Mouse (Mus musculus) forebrain, embryonic 12.5 days (tissue): ENCODE measurements around the gene Gm9767. TPM values are rescaled to one million over a fixed set of nuclear protein-coding genes. Genes with fewer than 3 reads are reported as not detected.

Experiments
- ATAC-seq: fragments of 200-750 bp; cut with Nextera tagmentation; 2 replicates; pipeline ENCODE4 v1.8.0; 2017; ENCODE audit warnings: moderate TSS enrichment; ENCODE audit not compliant: low FRiP score
- H3K27ac ChIP-seq: fragments of 300-500 bp; sonication (generic); 2 replicates; pipeline ENCODE4 v1.5.1; 2016; ENCODE audit warnings: mild to moderate bottlenecking
- H3K27me3 ChIP-seq: fragments of 300-500 bp; sonication (generic); 2 replicates; pipeline ENCODE4 v1.6.1; 2016; ENCODE audit warnings: mild to moderate bottlenecking
- H3K36me3 ChIP-seq: fragments of 300-500 bp; sonication (generic); replicated peaks from 2 replicates; pipeline ENCODE4 v1.6.1; 2016; ENCODE audit warnings: mild to moderate bottlenecking
- H3K4me1 ChIP-seq: fragments of 300-500 bp; sonication (generic); 2 replicates; pipeline ENCODE4 v1.6.1; 2016
- H3K4me2 ChIP-seq: fragments of 300-500 bp; sonication (generic); 2 replicates; pipeline ENCODE4 v1.6.1; 2016; ENCODE audit warnings: mild to moderate bottlenecking, moderate library complexity
- H3K4me3 ChIP-seq: fragments of 300-500 bp; sonication (generic); replicated peaks from 2 replicates; pipeline ENCODE4 v1.5.1; 2016; ENCODE audit warnings: mild to moderate bottlenecking
- H3K9ac ChIP-seq: fragments of 300-500 bp; sonication (generic); 2 replicates; pipeline ENCODE4 v1.6.1; 2016; ENCODE audit warnings: mild to moderate bottlenecking
- H3K9me3 ChIP-seq: fragments of 300-500 bp; sonication (generic); 2 replicates; pipeline ENCODE4 v1.6.1; 2016
- WGBS: fragments of 180-500 bp; shearing (Covaris S2); methylation state at CpG from one replicate; pipeline ENCODE4 v1.1.7; 2016; 5-methylcytosine and 5-hydroxymethylcytosine counted together
- polyA plus RNA-seq: library from polyadenylated mRNA; unstranded; fragments of >200 nt; fragmentation: Nextera tagmentation; extraction: Ambion mirVana; gene quantifications from 2 replicates; pipeline ENCODE4 v1.2.1, GENCODE M21; 2016

The Gm9767 gene
- polyA plus RNA-seq: 0.28 and 0.78 TPM in 2 replicates

- Histone ChIP-seq H3K4me2 (peak within 1 kb of the TSS; percentile 88), H3K27ac (peak within 1 kb of the TSS; percentile 31; the same call in 1 of the 2 replicates), H3K4me3 (peak within 1 kb of the TSS; percentile 66), H3K27me3 (peaks cover 14% of the 10 kb centered on the region; the same call in 1 of the 2 replicates), H3K9me3 (no peaks in the 10 kb centered on the region), H3K4me1 (peaks cover 4% of the 10 kb centered on the region), H3K36me3 (no peaks in the 10 kb centered on the region), H3K9ac (peak within 1 kb of the TSS; percentile 79)
- WGBS: 1% methylated on average over 52 of the region's 52 CpGs
- peak; percentile 71 for ATAC-seq
These were observed at the start of gene Gm9767 for GRCm38 (mm10) chr10:26077671-26078481. Gm9767 (plus strand) TSS chr10:26078255.

- Histone ChIP-seq H3K9me3 (no peaks in the 10 kb centered on the region), H3K27me3 (no peaks in the 10 kb centered on the region), H3K4me3 (no peak overlapping the region), H3K4me2 (no peak overlapping the region), H3K36me3 (no peaks in the 10 kb centered on the region), H3K27ac (no peak overlapping the region), H3K9ac (no peak overlapping the region), H3K4me1 (no peaks in the 10 kb centered on the region)
- ATAC-seq: no peak
- WGBS: 84% methylated on average over 5 of the region's 5 CpGs
These were observed 43.1 kb upstream of the Gm9767 start for GRCm38 (mm10) chr10:26034931-26035330.

- Histone ChIP-seq H3K9ac (no peak overlapping the region), H3K4me2 (no peak overlapping the region), H3K36me3 (no peaks in the 10 kb centered on the region), H3K27me3 (no peaks in the 10 kb centered on the region), H3K4me3 (no peak overlapping the region), H3K4me1 (no peaks in the 10 kb centered on the region), H3K9me3 (no peaks in the 10 kb centered on the region), H3K27ac (no peak overlapping the region)
- 96% methylated on average over 2 of the region's 2 CpGs for WGBS
- ATAC-seq: no peak
These were observed 26.9 kb upstream of the Gm9767 start for GRCm38 (mm10) chr10:26051177-26051576.

- Histone ChIP-seq H3K4me3 (no peak overlapping the region), H3K36me3 (no peaks in the 10 kb centered on the region), H3K4me1 (no peaks in the 10 kb centered on the region), H3K27ac (no peak overlapping the region), H3K4me2 (no peak overlapping the region), H3K27me3 (no peaks in the 10 kb centered on the region), H3K9me3 (no peaks in the 10 kb centered on the region), H3K9ac (no peak overlapping the region)
- ATAC-seq: no peak
- 89% methylated on average over 3 of the region's 3 CpGs for WGBS
These were observed 18.3 kb upstream of the Gm9767 start for GRCm38 (mm10) chr10:26059662-26060307.

- H3K4me2 ChIP-seq: no peak overlapping the region
- H3K9me3 ChIP-seq: no peaks in the 10 kb centered on the region
- ATAC-seq: no peak
- H3K27me3 ChIP-seq: no peaks in the 10 kb centered on the region
- no peak overlapping the region for H3K4me3 ChIP-seq
- 0 out of 2 replicates have a peak, but pooled peaks cover under 1% of the 10 kb centered on the region for H3K36me3 ChIP-seq
- WGBS: 94% methylated on average over 4 of the region's 4 CpGs
- H3K27ac ChIP-seq: no peak overlapping the region
- no peaks in the 10 kb centered on the region for H3K4me1 ChIP-seq
- no peak overlapping the region for H3K9ac ChIP-seq
These were observed 15.0 kb upstream of the Gm9767 start for GRCm38 (mm10) chr10:26063071-26063470.

GRCm38 (mm10) chr10:26071986-26072385, 6.1 kb upstream of the Gm9767 start:
- Histone ChIP-seq H3K27ac (no peak overlapping the region), H3K4me2 (no peak overlapping the region), H3K4me1 (no peaks in the 10 kb centered on the region; the same call in 1 of the 2 replicates), H3K4me3 (no peak overlapping the region), H3K27me3 (0 out of 2 replicates have a peak, but pooled peaks cover 2% of the 10 kb centered on the region), H3K9me3 (no peaks in the 10 kb centered on the region), H3K9ac (no peak overlapping the region), H3K36me3 (0 out of 2 replicates have a peak, but pooled peaks cover 4% of the 10 kb centered on the region)
- ATAC-seq: no peak
- WGBS: 82% methylated on average over 5 of the region's 5 CpGs

- H3K4me1 ChIP-seq: peaks cover 4% of the 10 kb centered on the region
- no peaks in the 10 kb centered on the region for H3K36me3 ChIP-seq
- no peak for ATAC-seq
- H3K27ac ChIP-seq: no peak overlapping the region
- peak overlapping the region; percentile 88 for H3K4me2 ChIP-seq
- 84% methylated on average over 9 of the region's 9 CpGs for WGBS
- peak overlapping the region; percentile 66 for H3K4me3 ChIP-seq
- no peaks in the 10 kb centered on the region for H3K9me3 ChIP-seq
- H3K27me3 ChIP-seq: peaks cover 14% of the 10 kb centered on the region; the same call in 1 of the 2 replicates
- H3K9ac ChIP-seq: no peak overlapping the region
These were observed 1.1 kb upstream of the Gm9767 start for GRCm38 (mm10) chr10:26076949-26077348.

- Histone ChIP-seq H3K36me3 (no peaks in the 10 kb centered on the region), H3K4me3 (peak within 1 kb of the TSS; percentile 66), H3K4me2 (peak within 1 kb of the TSS; percentile 88), H3K4me1 (peaks cover 4% of the 10 kb centered on the region), H3K9ac (peak within 1 kb of the TSS; percentile 79), H3K9me3 (no peaks in the 10 kb centered on the region), H3K27me3 (peaks cover 14% of the 10 kb centered on the region; the same call in 1 of the 2 replicates), H3K27ac (peak within 1 kb of the TSS; percentile 31; the same call in 1 of the 2 replicates)
- under 1% methylated on average over 46 of the region's 46 CpGs for WGBS
- peak; percentile 94 for ATAC-seq
These were observed 577 bp downstream of the Gm9767 start, which contains the start of gene Tmem200a for GRCm38 (mm10) chr10:26078521-26079142. Tmem200a (minus strand) TSS chr10:26079052.

GRCm38 (mm10) chr10:26079678-26080077, 1.6 kb downstream of the Gm9767 start:
- Histone ChIP-seq H3K27me3 (peaks cover 14% of the 10 kb centered on the region; the same call in 1 of the 2 replicates), H3K27ac (no peak overlapping the region), H3K4me1 (peaks cover 4% of the 10 kb centered on the region), H3K4me3 (no peak overlapping the region), H3K4me2 (no peak overlapping the region), H3K36me3 (no peaks in the 10 kb centered on the region), H3K9ac (no peak overlapping the region), H3K9me3 (no peaks in the 10 kb centered on the region)
- ATAC-seq: no peak
- 83% methylated on average over 3 of the region's 3 CpGs for WGBS

- ATAC-seq: no peak
- WGBS: 71% methylated on average over 4 of the region's 4 CpGs
- Histone ChIP-seq H3K27ac (no peak overlapping the region), H3K9ac (no peak overlapping the region), H3K9me3 (no peaks in the 10 kb centered on the region), H3K36me3 (no peaks in the 10 kb centered on the region), H3K4me1 (peaks cover 4% of the 10 kb centered on the region), H3K4me2 (no peak overlapping the region), H3K27me3 (peaks cover 11% of the 10 kb centered on the region; the same call in 1 of the 2 replicates), H3K4me3 (no peak overlapping the region)
These were observed 4.0 kb downstream of the Gm9767 start for GRCm38 (mm10) chr10:26082081-26082480.

GRCm38 (mm10) chr10:26103330-26103982, 25.4 kb downstream of the Gm9767 start:
- no peak overlapping the region for H3K4me3 ChIP-seq
- no peak for ATAC-seq
- H3K27me3 ChIP-seq: no peaks in the 10 kb centered on the region
- WGBS: 81% methylated on average over 3 of the region's 3 CpGs
- no peak overlapping the region for H3K4me2 ChIP-seq
- no peak overlapping the region for H3K9ac ChIP-seq
- no peaks in the 10 kb centered on the region for H3K4me1 ChIP-seq
- H3K9me3 ChIP-seq: no peaks in the 10 kb centered on the region
- no peaks in the 10 kb centered on the region for H3K36me3 ChIP-seq
- H3K27ac ChIP-seq: no peak overlapping the region

- Histone ChIP-seq H3K4me1 (no peaks in the 10 kb centered on the region), H3K9ac (no peak overlapping the region), H3K4me2 (no peak overlapping the region), H3K27ac (no peak overlapping the region), H3K27me3 (no peaks in the 10 kb centered on the region), H3K4me3 (no peak overlapping the region), H3K9me3 (no peaks in the 10 kb centered on the region), H3K36me3 (no peaks in the 10 kb centered on the region)
- 78% methylated on average over 4 of the region's 4 CpGs for WGBS
- no peak for ATAC-seq
These were observed 36.4 kb downstream of the Gm9767 start for GRCm38 (mm10) chr10:26114409-26114808.
